Mouse (Mus musculus) spleen, adult 10 weeks (tissue): ENCODE results near the gene Zbtb12. TPM values are rescaled to one million over a fixed set of nuclear protein-coding genes. Genes with fewer than 3 reads are reported as not detected.

Experiments
- polyA plus RNA-seq: library from polyadenylated mRNA; stranded (reverse); fragments of 350-450 nt; fragmentation: Illumina TruSeq; extraction: RNeasy Lipid Tissue Mini Kit (QIAGEN cat#74804); gene quantifications from one replicate; pipeline ENCODE4 v1.2.3, GENCODE M21; 2015; ENCODE audit warnings: low replicate concordance; ENCODE audit not compliant: insufficient read depth

The Zbtb12 gene
- 3.5 TPM for polyA plus RNA-seq

DNA sequence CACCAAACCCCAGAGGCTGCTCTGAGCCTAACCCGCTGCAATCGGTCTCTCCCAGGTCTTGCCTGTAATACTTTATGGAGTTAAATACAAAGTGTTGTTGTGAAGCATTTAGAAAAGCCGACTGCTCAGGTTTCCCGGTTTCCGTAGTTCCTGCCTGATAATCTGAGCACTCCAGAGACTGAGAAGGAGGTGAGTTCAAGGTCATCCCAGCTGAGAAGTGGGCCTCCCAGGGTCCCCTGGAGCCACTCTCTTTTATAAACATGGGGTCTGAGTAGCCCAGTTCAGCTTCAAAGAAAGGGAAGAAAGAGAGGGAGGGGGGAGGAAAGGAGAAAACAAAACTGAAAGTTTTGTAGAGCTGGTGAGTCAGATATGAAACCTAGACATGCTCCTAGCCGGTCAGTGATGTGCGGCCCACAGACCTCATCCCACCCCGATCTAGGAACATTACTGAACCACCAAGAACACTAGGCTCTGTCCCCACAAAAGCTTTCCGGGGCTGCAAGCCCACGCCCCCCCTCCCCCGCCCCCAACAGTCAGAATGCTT is at the start of gene Zbtb12:
Gene Zbtb12, plus strand, starts transcription at position 148 of the 544 bp plus-strand sequence.

DNA sequence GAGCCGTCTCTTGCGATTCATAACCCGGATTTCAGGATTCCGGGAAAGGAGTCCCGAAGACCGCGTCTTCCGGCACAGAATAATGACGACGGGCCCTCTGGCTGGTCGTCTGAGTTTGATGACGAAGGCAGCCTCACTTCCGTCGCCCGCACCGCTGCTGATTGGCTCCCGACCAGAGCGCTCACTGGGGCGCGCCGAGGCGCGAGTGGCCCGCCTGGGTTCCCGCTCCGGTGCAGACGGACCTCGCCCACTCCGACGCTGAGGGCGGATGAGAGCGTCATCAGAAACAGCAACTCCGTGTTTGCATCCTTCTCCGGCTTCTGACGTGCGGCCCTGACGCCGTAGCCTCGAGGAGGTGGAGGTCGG is 42.4 kb upstream of the Zbtb12 start, which contains the start of the genes Stk19 and Dxo:
Gene Stk19, minus strand, starts transcription at position 90 of the 366 bp plus-strand sequence.
Gene Dxo, plus strand, starts transcription at position 164 of the 366 bp plus-strand sequence.

DNA sequence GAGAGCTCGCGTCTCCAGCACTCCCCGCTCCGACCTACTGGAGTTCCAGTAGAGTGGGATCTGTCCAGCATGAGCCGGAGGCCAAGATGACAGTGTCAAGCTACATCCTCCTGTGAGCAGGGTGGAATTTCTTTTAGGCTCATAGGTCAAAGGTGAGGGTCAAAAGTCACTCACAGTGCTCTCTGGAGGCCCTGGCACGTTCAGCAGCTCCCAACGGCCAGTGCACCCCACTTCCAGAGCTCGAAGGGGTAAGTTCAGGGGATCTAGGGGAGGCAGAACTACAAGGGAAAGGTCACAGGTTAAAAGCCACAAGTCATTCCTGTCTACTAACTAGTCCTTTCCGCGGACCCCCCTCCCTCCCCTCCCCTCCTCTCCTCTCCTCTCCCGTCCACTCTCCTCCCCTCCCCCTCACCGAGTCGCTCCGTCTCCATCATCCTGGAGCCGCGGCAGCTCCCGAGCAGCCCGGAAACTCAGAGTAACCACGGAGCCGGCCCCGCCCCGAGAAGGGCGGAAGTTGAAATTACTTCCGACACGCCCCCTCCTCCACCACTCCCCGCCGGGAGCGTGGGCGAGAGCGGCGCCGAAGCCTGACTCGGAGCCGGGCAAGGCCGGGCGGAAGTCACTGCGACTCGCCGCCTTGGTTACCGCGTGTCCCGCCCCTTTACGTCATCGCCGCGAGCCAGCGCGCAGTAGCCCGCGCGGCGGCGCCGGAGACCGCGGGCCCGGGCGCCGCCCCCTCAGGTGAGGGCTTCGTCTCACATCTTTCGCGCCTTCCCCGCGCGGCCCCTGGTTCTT is 29.4 kb upstream of the Zbtb12 start, which contains the start of the genes Skiv2l and Nelfe:
Gene Skiv2l, minus strand, starts transcription at position 489 of the 795 bp plus-strand sequence.
Gene Nelfe, plus strand, starts transcription at position 670 of the 795 bp plus-strand sequence.

DNA sequence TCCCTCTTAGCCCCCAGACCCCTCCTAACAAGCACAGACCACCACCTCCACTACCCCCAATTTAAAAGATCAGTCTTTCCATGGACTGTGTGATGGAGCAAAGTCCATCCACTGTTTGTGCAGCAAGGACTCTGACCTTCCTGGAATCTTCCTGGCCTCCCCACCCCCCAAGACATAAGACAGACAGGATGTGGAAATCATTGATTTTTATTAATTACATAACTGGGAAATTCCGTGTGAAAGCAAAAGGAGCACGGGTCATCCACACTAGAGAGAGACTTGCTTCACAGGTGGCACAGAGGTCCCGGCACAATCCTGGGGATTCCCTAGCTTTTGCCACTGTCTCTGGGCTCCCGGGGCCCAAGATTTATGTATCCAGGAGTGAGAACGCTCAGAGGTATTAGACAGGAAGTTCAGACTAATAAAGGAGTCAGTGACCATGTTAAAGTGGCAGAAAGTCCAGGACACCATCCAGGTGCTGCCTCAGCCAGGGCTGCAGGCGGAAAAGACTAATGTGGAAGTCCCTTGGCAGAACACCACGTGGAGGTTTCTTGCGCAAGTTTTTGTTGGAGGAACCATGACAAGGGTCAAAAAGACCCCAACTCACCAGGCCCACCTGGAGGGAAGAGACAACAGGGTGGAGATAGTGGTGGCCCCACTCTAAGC is 16.7 kb upstream of the Zbtb12 start, which contains the start of gene Cfb:
Gene Cfb, minus strand, starts transcription at position 103 of the 666 bp plus-strand sequence.

DNA sequence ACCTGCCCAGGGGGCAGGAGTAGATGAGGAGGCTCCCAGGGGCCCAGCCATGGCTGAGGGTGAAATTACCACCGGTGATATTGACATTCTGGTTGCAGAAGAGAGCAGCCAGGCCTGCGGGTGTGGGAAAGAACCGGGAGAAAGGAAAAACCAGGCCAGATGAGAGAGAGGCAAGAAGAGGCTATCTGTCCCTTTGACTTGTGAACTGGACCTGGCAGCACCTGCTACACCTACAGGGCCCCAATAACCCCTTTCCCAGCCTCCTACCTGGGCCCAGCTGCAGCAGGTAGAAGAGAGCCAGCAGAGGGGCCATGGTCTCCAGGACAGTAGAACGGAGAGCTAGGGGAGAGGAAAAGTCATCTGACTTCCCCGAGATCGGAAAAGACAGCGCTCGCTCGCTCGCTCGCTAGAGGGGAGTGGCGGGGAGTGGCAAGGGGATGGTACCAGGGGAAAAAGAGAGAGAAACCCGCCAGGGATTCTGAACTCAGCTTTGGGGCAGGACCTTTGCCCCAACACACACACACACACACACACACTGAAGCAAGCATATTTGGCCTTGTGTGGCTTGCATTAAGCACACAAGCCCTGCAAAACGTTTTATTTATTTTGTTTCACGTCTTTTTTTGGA is 2.5 kb downstream of the Zbtb12 start, which contains the start of gene Gm20547:
Gene Gm20547, minus strand, starts transcription at position 360 of the 628 bp plus-strand sequence.

DNA sequence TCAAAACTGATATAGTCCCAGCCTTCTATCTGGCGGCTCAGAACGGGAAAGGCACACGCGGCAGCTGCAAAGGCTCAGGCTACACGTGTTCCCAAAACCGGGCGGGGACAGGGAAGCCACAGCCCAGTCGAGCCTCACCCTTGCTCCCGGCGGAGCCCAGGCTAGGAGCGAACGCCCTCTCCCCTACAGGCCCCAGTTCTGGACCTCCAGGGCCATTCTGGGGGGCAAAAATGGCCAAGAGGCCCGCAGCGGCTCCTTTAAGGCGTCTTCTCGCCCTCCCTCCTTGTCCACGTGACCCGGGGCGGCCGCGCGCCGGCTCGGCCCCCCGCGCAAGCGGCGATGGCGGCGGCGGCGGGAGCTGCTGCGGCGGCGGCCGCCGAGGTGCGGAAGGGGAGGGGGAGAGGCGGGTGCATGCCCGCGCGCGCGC is 18.9 kb downstream of the Zbtb12 start, which contains the start of the genes C2 and Ehmt2:
Gene C2, minus strand, starts transcription at position 106 of the 427 bp plus-strand sequence.
Gene Ehmt2, plus strand, starts transcription at position 310 of the 427 bp plus-strand sequence.

DNA sequence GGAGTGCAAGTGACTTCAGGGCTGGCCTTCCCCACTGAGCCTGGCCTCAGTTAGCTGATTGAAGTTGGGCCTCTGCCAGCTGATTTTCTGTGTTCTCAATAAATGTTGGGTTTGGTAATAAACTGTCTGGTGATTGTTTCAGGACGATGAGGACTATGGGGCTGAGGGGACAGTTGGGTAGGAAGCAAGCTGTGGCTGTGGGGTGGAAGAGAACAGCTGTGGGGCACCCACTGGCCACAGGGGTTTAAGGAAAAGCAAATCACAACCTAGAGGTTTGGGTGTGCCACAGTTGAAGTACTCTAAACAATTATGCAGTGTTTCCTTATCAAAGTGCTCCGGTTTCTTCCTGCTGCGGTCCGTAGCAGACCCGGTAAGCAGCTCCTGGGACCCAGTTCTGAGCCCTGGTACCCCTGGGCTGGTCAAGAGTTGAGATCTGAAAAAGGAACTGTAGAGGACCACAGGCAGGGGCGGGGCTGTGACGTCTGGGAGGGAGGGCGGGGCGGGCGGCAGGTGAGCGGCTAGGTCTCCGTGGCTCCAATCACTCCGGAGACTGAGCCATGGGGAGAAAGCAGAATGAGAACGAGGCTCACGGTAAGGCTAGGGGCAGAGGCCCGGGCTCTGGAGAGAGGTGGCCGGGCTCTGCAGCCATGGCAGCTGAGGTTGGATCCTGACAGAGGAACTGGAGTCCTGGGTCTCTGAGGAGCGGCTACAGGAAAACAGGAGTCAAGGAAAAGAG is 34.8 kb downstream of the Zbtb12 start, which contains the start of gene Slc44a4:
Gene Slc44a4, plus strand, starts transcription at position 537 of the 736 bp plus-strand sequence.

DNA sequence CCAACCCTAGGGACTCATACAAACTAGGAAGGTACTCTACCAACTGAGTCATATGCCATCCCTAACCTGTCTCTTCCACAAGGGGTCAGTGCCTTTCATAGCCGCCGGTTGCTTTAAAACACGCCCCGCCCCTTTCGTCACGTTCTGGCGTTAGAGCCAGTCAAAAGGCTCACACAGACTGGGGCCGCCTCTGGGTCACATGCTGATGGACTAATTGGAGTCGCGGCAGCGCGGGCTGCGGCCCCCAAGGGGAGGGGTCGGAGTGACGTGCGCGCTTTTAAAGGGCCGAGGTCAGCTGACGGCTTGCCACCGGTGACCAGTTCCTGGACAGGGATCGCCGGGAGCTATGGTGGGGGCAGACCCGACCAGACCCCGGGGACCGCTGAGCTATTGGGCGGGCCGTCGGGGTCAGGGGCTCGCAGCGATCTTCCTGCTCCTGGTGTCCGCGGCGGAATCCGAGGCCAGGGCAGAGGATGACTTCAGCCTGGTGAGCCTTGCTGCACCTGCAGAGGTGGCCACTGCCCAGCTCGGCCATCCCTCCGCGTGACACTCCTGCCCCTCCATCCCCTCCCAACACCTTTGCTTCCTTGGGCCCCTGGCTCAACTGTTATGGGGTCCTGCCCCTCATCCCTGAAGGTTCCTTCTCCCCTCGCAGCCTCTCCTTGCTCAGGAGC is 51.9 kb downstream of the Zbtb12 start, which contains the start of gene Neu1:
Gene Neu1, plus strand, starts transcription at position 193 of the 674 bp plus-strand sequence.

Other genes with a start within 250 kb of the Zbtb12 start
- gene Prrt1, start 249.9 kb upstream of the Zbtb12 start, polyA plus RNA-seq: 4.6 TPM
- 9.4 TPM for gene Fkbpl, start 234.7 kb upstream of the Zbtb12 start, polyA plus RNA-seq
- gene Atf6b, start 232.3 kb upstream of the Zbtb12 start, polyA plus RNA-seq: 16.5 TPM
- 5.1 TPM for gene Tnxb, start 208.9 kb upstream of the Zbtb12 start, polyA plus RNA-seq
- 87.9 TPM for gene C4b, start 135.6 kb upstream of the Zbtb12 start, polyA plus RNA-seq
- 1.4 TPM for gene Cyp21a1, start 74.9 kb upstream of the Zbtb12 start, polyA plus RNA-seq
- 32.1 TPM for gene Stk19, start 42.5 kb upstream of the Zbtb12 start, polyA plus RNA-seq
- gene Dxo, start 42.5 kb upstream of the Zbtb12 start, polyA plus RNA-seq: 22.4 TPM
- 31.3 TPM for gene Skiv2l, start 29.3 kb upstream of the Zbtb12 start, polyA plus RNA-seq
- 16.3 TPM for gene Nelfe, start 29.1 kb upstream of the Zbtb12 start, polyA plus RNA-seq
- 101 TPM for gene Cfb, start 17.0 kb upstream of the Zbtb12 start, polyA plus RNA-seq
- not detected for gene Gm20547, start 2.6 kb downstream of the Zbtb12 start, polyA plus RNA-seq
- 38.7 TPM for gene C2, start 18.8 kb downstream of the Zbtb12 start, polyA plus RNA-seq
- 55.6 TPM for gene Ehmt2, start 19.0 kb downstream of the Zbtb12 start, polyA plus RNA-seq
- not detected for gene Slc44a4, start 35.0 kb downstream of the Zbtb12 start, polyA plus RNA-seq
- gene Neu1, start 51.8 kb downstream of the Zbtb12 start, polyA plus RNA-seq: 21.7 TPM
- 1.2 TPM for gene Hspa1b, start 79.8 kb downstream of the Zbtb12 start, polyA plus RNA-seq
- not detected for gene Gm20481, start 90.4 kb downstream of the Zbtb12 start, polyA plus RNA-seq
- gene Hspa1a, start 92.7 kb downstream of the Zbtb12 start, polyA plus RNA-seq: 0.52 TPM
- not detected for gene Hspa1l, start 93.2 kb downstream of the Zbtb12 start, polyA plus RNA-seq
- gene Lsm2, start 102.4 kb downstream of the Zbtb12 start, polyA plus RNA-seq: 45.5 TPM
- 100 TPM for gene Vars, start 121.5 kb downstream of the Zbtb12 start, polyA plus RNA-seq
- gene Vwa7, start 137.1 kb downstream of the Zbtb12 start, polyA plus RNA-seq: 0.54 TPM
- 2.6 TPM for gene Sapcd1, start 148.5 kb downstream of the Zbtb12 start, polyA plus RNA-seq
- gene Msh5, start 167.3 kb downstream of the Zbtb12 start, polyA plus RNA-seq: 6.1 TPM
- 228 TPM for gene Clic1, start 170.5 kb downstream of the Zbtb12 start, polyA plus RNA-seq
- 3.2 TPM for gene Ddah2, start 179.6 kb downstream of the Zbtb12 start, polyA plus RNA-seq
- gene Ly6g6c, start 185.9 kb downstream of the Zbtb12 start, polyA plus RNA-seq: 0.26 TPM
- 2.5 TPM for gene Mpig6b, start 186.7 kb downstream of the Zbtb12 start, polyA plus RNA-seq
- gene Ly6g6e, start 197.4 kb downstream of the Zbtb12 start, polyA plus RNA-seq: not detected
- not detected for gene Ly6g6d, start 198.6 kb downstream of the Zbtb12 start, polyA plus RNA-seq
- gene Ly6g6f, start 206.1 kb downstream of the Zbtb12 start, polyA plus RNA-seq: 0.93 TPM
- gene Abhd16a, start 209.8 kb downstream of the Zbtb12 start, polyA plus RNA-seq: 19.7 TPM
- not detected for gene Ly6g5c, start 228.8 kb downstream of the Zbtb12 start, polyA plus RNA-seq
- 1.6 TPM for gene Ly6g5b, start 235.9 kb downstream of the Zbtb12 start, polyA plus RNA-seq
- gene Gpank1, start 242.0 kb downstream of the Zbtb12 start, polyA plus RNA-seq: 24.2 TPM
- 133 TPM for gene Csnk2b, start 242.6 kb downstream of the Zbtb12 start, polyA plus RNA-seq
- 15.5 TPM for gene D17H6S53E, start 246.9 kb downstream of the Zbtb12 start, polyA plus RNA-seq